Mouse (Mus musculus) midbrain, embryonic 15.5 days (tissue): ENCODE data around the gene Cmtr2. TPM values are rescaled to one million over a fixed set of nuclear protein-coding genes. Genes with fewer than 3 reads are reported as not detected.

Source experiments
- ATAC-seq: fragments of 200-750 bp; cut with Nextera tagmentation; replicated peaks from 2 replicates; pipeline ENCODE4 v1.8.0; 2017; ENCODE audit warnings: moderate TSS enrichment
- H3K27ac ChIP-seq: fragments of 300-500 bp; sonication (generic); 2 replicates; pipeline ENCODE4 v1.5.1; 2015; ENCODE audit warnings: mild to moderate bottlenecking, inconsistent platforms
- H3K27me3 ChIP-seq: fragments of 300-500 bp; sonication (generic); replicated peaks from 2 replicates; pipeline ENCODE4 v1.6.1; 2015; ENCODE audit warnings: inconsistent platforms
- H3K36me3 ChIP-seq: fragments of 300-500 bp; sonication (generic); replicated peaks from 2 replicates; pipeline ENCODE4 v1.6.1; 2015; ENCODE audit warnings: inconsistent platforms
- H3K4me1 ChIP-seq: fragments of 300-500 bp; sonication (generic); 2 replicates; pipeline ENCODE4 v1.6.1; 2015; ENCODE audit warnings: inconsistent platforms
- H3K4me2 ChIP-seq: fragments of 300-500 bp; sonication (generic); 2 replicates; pipeline ENCODE4 v1.6.1; 2015; ENCODE audit warnings: inconsistent platforms, mild to moderate bottlenecking, moderate library complexity
- H3K4me3 ChIP-seq: fragments of 300-500 bp; sonication (generic); 2 replicates; pipeline ENCODE4 v1.5.1; 2015; ENCODE audit warnings: mild to moderate bottlenecking, inconsistent platforms
- H3K9ac ChIP-seq: fragments of 300-500 bp; sonication (generic); 2 replicates; pipeline ENCODE4 v1.6.1; 2015; ENCODE audit warnings: mild to moderate bottlenecking, inconsistent platforms
- H3K9me3 ChIP-seq: fragments of 300-500 bp; sonication (generic); 2 replicates; pipeline ENCODE4 v1.6.1; 2016; ENCODE audit warnings: inconsistent platforms
- WGBS: fragments of 180-500 bp; shearing (Covaris S2); methylation state at CpG from one replicate; pipeline ENCODE4 v1.1.7; 2015; ENCODE audit warnings: mixed read lengths; 5-methylcytosine and 5-hydroxymethylcytosine counted together
- polyA plus RNA-seq: library from polyadenylated mRNA; unstranded; fragments of >200 nt; fragmentation: Nextera tagmentation; extraction: Ambion mirVana; gene quantifications from 2 replicates; pipeline ENCODE4 v1.2.1, GENCODE M21; 2015

Gene Cmtr2
- polyA plus RNA-seq, 1 experiment from 2014 or later, result 12.5 TPM

GRCm38 (mm10) chr8:110267268-110267667, 51.8 kb downstream of the Cmtr2 start:
- no peaks in the 10 kb centered on the region for H3K36me3 ChIP-seq
- H3K27ac ChIP-seq, result no peak overlapping the region
- 13% methylated on average over 12 of the region's 12 CpGs for WGBS
- ATAC-seq, result no peak
- peak overlapping the region; percentile 31 for H3K4me3 ChIP-seq
- peaks cover 11% of the 10 kb centered on the region for H3K4me1 ChIP-seq
- H3K4me2 ChIP-seq, result peak overlapping the region; percentile 61
- no peaks in the 10 kb centered on the region for H3K9me3 ChIP-seq
- no peaks in the 10 kb centered on the region for H3K27me3 ChIP-seq
- no peak overlapping the region for H3K9ac ChIP-seq

- H3K27me3 ChIP-seq, result no peaks in the 10 kb centered on the region
Observed at GRCm38 (mm10) chr8:110270659-110271058, 55.2 kb downstream of the Cmtr2 start.

DNA sequence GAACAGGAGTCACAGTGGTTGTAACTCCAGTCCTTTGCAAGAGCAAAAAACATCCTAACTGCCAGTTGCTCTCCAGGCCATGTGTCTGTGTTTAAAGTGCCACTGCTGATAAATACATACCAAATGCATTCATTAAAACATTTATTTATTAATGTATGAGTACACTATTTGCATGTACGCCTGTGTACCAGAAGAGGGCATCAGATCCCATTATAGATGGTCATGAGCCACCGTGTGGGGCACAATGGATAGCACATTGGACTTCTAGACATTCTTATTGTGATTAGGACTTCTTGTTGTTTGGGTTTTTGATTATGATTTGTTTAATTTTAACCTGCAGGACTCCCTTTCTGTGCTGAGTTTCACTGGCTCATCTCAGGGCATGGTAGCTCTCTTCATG, 57.9 kb downstream of the Cmtr2 start:
- ATAC-seq, result no peak
- Histone ChIP-seq H3K27me3 (no peaks in the 10 kb centered on the region), H3K36me3 (no peaks in the 10 kb centered on the region), H3K9me3 (no peaks in the 10 kb centered on the region), H3K4me1 (peaks cover 13% of the 10 kb centered on the region; the same call in 1 of the 2 replicates), H3K9ac (no peak overlapping the region), H3K4me2 (no peak overlapping the region), H3K27ac (no peak overlapping the region), H3K4me3 (no peak overlapping the region)
- 62% methylated on average over 2 of the region's 2 CpGs for WGBS

More at GRCm38 (mm10) chr8:110270659-110271058, 55.2 kb downstream of the Cmtr2 start:
- H3K36me3 ChIP-seq, result no peaks in the 10 kb centered on the region
- H3K9me3 ChIP-seq, result no peaks in the 10 kb centered on the region
- H3K4me2 ChIP-seq, result no peak overlapping the region
- peaks cover 20% of the 10 kb centered on the region for H3K4me1 ChIP-seq
- H3K27ac ChIP-seq, result no peak overlapping the region
- H3K9ac ChIP-seq, result no peak overlapping the region
- no peak for ATAC-seq
- H3K4me3 ChIP-seq, result no peak overlapping the region
- WGBS, result 97% methylated on average over 4 of the region's 4 CpGs

Other genes starting within 250 kb of the Cmtr2 start
- gene Tat, start 225.2 kb upstream of the Cmtr2 start, polyA plus RNA-seq, result not detected in 2 replicates
- gene Chst4, start 175.9 kb upstream of the Cmtr2 start, polyA plus RNA-seq, result not detected in 2 replicates
- gene Zfp612, start 135.9 kb upstream of the Cmtr2 start, polyA plus RNA-seq, result 24.5 TPM in 2 replicates
- gene Gm21964, start 114.5 kb upstream of the Cmtr2 start, polyA plus RNA-seq, result not detected in 2 replicates
- not detected in 2 replicates for gene Gm17720, start 112.9 kb upstream of the Cmtr2 start, polyA plus RNA-seq
- gene Calb2, start 47.5 kb upstream of the Cmtr2 start, polyA plus RNA-seq, result 144 and 153 TPM in 2 replicates
- gene Hydin, start 51.3 kb downstream of the Cmtr2 start, polyA plus RNA-seq, result 0.34 and 0.44 TPM in 2 replicates